Mouse (Mus musculus) megakaryocyte progenitor cell, adult 5-6 weeks (primary cell): ENCODE data around the gene Larp4b. TPM values are rescaled to one million over a fixed set of nuclear protein-coding genes. Genes with fewer than 3 reads are reported as not detected.

ENCODE experiments used
- total RNA-seq, 2 experiments: library from RNA; stranded (forward) in 1 of 2; stranded (reverse) in 1 of 2; fragments of 157-497, 149-512 nt in 1 of 2; fragments of 200-1000 nt in 1 of 2; gene quantifications; 2 replicates each; pipeline versions ENCODE4 v1.2.3 to v1.2.4; 2015 to 2017

The Larp4b gene
- total RNA-seq, 2 experiments from 2014 or later: 73.3 to 82.9 TPM

Other genes with a start within 250 kb of the Larp4b start
- gene Wdr37, start 222.0 kb upstream of the Larp4b start, total RNA-seq (2015): 19.4 and 20.0 TPM in 2 replicates
- gene Wdr37, start 222.0 kb upstream of the Larp4b start, total RNA-seq (2017): 16.7 and 18.1 TPM in 2 replicates
- 33.1 and 33.4 TPM in 2 replicates for gene Idi1, start 208.4 kb upstream of the Larp4b start, total RNA-seq (2015)
- gene Idi1, start 208.4 kb upstream of the Larp4b start, total RNA-seq (2017): 24.1 and 27.9 TPM in 2 replicates
- not detected in 2 replicates for gene Gm9745, start 145.7 kb upstream of the Larp4b start, total RNA-seq (2015)
- gene Gm9745, start 145.7 kb upstream of the Larp4b start, total RNA-seq (2017): not detected in 2 replicates
- not detected in 2 replicates for gene Idi2, start 141.0 kb upstream of the Larp4b start, total RNA-seq (2015)
- gene Idi2, start 141.0 kb upstream of the Larp4b start, total RNA-seq (2017): not detected in 2 replicates
- 120 and 127 TPM in 2 replicates for gene Gtpbp4, start 97.8 kb upstream of the Larp4b start, total RNA-seq (2015)
- gene Gtpbp4, start 97.8 kb upstream of the Larp4b start, total RNA-seq (2017): 135 and 165 TPM in 2 replicates
- gene Dip2c, start 182.6 kb downstream of the Larp4b start, total RNA-seq (2015): 1.6 and 1.7 TPM in 2 replicates
- 1.8 and 2.1 TPM in 2 replicates for gene Dip2c, start 182.6 kb downstream of the Larp4b start, total RNA-seq (2017)